Mouse (Mus musculus) gastrocnemius, postnatal 14 days (tissue): ENCODE results near the gene Edn1. TPM values are rescaled to one million over a fixed set of nuclear protein-coding genes. Genes with fewer than 3 reads are reported as not detected.

Experiments used
- DNase-seq: peaks from one replicate; pipeline ENCODE4 v3.0.0; 2021; ENCODE audit warnings: mixed read lengths
- intact Hi-C: fragments of 180-260 bp; cut with DNase I; formaldehyde crosslinking; loops from one replicate; pipeline ENCODE4 v1.15.1; 2025; ENCODE audit warnings: low total_unique reads
- total RNA-seq, 2 experiments: library from RNA; stranded (reverse); gene quantifications; 2 replicates each; pipeline ENCODE4 v1.2.3; 2021

Edn1 gene
- total RNA-seq, 2 experiments from 2014 or later = 1.2 to 1.6 TPM

DNA sequence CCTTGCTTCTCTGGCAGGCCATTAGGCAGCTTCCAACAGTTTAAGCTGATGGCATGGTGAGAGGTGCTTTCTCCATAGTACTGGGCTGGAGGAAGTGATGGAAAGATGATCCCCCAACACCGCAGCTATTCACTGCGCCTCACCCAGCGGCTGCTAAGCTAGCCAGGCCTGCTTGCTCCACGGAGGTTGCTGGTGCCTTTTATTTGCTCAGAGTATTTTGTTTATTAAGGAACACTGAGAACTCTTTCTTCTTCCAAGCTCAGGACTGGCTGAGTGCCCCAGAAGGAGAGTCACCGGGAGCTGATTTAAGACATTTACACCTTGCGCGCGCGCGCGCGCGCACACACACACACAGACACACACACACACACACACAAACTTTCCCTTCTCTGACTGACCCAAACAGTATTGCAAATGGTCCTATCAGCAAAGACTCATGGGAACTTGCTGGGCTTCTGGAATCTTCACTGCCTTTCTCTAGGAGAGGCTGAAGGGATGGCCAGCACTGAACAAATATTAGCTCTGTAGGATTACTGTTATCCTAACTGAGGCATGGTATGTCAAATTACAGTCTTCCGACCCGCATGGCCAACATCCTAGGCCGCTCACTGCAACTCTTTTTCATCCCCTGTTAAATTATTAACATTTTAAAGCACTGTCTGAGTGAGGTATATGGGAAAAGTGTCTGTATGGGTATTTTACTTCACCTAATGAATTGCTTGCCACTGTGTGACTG lies 7.3 kb downstream of the Edn1 start:
- DNase-seq = no peak
- intact Hi-C loops = no loop called here

DNA sequence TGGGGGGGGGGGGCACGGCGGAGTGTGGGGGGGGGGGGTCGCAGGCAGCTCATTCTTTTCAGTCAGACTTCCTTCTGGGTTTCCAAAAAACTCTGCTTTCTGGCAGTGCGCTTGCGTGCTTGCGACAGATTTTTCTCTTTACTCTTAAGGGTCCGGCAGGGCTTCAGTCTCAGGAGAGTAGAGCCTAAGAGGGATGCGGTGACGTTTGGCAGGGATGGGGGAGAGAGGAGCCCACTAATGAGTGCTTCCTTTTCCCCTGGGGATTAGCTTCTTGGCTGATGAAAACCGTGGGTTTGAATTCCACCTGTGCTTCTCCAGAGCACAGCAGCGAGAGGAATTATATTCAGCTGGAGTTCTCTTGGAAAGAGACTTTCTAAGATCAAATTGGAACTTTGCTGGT lies 8.5 kb downstream of the Edn1 start:
- intact Hi-C loops = no loop called here
- no peak for DNase-seq

DNA sequence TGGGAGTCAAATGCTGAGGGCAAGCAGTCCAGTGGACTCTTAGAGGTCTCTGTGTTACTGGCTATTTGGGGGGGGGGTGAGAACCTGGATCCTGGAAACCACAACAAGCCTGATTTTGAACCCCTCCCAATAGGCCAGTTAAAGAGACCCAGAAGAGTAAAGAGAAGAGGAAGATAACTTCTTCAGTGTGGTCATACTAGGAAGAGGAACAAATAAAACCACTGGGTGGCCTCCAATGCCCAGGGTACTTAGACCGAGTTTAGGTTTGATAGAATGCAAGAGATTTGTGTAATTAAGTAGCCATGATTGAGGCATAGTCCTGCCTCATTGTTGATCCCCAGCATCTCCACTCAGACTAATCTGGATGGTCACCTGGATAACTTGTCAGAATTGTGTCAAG lies 14.4 kb downstream of the Edn1 start:
- intact Hi-C loops = no loop called here
- no peak for DNase-seq

DNA sequence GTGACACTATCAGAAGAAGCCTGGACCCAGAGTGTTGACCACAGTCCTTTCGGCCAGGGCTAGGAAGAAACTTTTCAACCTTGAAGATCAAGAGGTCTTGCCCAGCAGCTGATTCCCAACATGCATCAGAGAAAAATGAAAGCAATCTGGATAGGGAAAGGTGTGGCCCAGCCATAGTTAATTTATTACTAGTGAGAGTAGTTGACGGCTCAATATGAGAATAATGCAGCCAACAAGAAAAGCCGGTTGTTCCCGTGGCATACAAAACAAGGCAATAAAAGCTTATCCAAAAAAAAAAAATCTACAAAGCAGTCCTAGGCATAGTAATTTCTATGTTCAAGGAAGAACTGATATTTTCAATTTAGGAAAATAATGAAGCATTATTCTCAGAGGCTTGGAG lies 16.5 kb downstream of the Edn1 start:
- intact Hi-C loops = no loop called here
- DNase-seq = no peak

DNA sequence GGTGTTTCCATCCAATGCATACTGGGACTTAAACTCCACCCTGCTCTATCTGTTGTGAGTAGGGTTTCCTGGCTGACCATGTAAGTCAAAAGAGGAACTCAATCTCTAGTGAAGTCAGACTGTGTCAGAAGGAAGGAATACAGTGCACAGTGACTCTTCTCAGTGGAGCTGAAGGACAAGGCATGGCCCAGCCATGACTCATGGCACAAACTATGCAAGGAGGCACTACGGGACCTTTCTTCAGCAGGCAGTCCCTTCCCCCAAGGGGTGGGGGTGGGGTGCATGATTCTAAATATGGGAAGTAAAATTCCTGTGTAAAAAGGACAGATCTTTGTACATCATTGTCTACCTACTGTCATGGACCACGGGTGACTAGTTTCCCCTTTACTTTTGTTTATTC lies 27.3 kb downstream of the Edn1 start:
- intact Hi-C loops = no loop called here
- no peak for DNase-seq

DNA sequence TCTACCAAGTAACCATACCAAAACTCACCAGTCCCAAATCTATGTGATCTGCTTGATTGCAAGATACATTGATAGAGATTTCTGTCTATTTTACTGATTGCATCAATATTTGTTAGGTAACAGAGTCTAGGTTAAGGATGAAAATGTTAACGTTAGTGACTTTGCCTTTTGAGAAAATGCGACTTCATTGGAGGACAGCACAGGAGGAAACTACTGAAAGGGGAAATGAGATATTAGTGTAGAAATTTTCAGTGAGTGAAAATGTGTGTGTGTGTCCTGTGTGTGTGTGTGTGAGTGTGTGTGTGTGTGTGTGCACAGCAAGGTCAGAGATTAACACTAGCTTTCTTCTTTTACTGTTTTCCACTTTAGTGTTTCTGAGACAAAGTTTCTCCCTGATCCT lies 29.8 kb downstream of the Edn1 start:
- DNase-seq = no peak
- intact Hi-C loops = no loop called here

DNA sequence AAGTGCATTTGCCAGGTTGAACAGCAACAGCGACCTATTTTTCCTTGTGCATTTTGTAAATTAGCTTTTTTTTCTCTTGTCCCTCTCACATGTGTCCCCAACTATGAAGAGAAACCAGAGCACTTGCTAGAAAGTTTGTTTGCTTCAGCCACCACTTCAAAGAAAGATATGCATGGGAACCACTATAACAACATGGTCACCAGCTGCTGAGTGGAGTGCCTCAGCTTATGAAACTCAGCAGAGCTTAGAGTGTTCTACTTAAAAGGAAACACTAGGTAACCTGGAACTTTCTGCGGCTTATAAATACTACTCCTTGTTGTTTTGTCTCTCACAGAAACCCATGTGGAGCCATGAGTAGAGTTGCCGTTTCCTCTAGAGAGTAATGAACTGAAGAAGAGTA lies 33.7 kb downstream of the Edn1 start:
- DNase-seq = no peak
- intact Hi-C loops = no loop called here

DNA sequence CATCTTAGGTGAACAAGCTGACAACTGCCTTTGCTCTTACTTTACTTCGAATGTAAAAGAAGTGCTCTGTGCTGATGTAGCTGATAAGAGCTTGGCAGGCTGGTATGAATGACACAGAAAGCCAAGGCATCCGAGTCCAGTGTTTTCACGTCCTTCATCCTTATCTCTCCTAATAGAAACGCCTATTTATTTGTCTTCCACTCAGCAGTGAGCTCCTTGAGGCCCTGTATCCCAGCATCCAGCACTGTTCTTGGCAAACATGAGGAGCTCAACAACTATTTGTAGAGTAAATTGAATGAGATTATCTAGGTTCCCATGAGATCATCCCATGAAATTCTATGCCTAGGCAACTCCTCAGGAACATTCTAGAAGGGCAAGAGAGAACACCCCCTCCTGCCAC lies 35.1 kb downstream of the Edn1 start:
- DNase-seq = no peak
- intact Hi-C loops = no loop called here

DNA sequence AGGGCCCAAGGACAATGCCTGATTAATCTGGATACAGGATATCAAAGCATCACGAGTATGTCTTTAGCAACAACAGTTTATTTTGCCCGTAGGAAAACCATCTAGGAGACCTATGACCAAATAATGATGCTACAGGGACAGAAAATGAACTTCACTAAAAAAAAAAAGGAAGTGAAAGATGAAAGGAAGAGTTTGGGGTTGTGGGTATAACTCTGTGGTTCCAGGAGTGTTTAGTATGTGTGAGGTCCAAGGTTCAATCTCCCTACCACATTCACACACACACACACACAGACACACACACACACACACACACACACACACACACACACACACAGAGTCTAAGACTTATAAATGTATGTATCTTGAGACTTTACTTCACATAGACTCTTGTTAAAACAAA lies 35.8 kb downstream of the Edn1 start:
- no peak for DNase-seq
- intact Hi-C loops = no loop called here

DNA sequence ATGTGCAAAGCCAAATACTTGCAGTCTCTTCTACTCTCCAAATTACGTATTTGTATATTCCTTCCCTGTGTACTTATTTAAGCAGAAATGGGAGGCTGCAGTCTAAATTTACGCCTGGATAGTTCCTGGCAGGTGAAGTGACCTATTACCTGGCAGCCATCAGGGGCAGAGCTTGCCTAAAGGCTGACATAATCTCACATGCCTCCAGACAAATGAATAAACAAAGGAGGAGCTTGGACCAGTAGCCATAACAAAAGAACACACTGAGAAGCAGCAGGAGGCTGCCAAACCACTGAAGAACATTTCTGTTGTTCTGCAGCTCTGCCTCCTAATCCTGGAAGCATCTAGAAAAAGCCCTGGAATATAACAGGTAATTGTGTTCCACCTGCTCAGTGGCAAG lies 38.2 kb downstream of the Edn1 start:
- DNase-seq = no peak
- intact Hi-C loops = no loop called here

DNA sequence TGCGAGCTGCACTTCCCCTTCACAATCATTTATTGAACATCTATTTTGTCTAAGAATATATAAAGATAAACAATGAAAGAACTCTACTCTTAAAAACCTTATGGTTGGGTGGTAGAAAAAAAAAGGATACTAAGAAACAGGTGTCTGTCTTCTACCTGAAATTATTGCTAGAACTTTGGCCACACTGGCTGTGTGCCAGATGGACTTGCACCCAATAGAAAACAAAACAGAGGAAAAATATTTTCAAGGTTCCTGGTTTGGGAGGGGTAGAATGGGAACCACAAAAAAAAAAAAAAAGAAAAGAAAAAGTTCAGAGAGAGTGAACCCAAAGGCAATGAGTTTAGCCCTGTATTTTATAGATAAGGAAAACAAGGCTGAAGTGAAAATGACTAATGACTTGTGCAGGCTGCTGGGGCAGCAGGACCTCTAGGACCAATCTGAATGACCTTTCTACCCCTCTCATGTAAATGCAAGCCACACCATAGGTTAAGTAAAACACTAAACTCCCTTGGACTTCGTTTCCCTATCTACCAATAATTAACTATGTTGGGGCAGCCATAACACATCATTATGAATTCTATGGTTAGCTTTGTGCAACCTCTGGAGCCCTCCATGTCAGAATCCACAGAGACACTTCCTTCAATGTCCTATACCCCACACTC lies 40.7 kb downstream of the Edn1 start:
- no peak for DNase-seq
- intact Hi-C loops = no loop called here

DNA sequence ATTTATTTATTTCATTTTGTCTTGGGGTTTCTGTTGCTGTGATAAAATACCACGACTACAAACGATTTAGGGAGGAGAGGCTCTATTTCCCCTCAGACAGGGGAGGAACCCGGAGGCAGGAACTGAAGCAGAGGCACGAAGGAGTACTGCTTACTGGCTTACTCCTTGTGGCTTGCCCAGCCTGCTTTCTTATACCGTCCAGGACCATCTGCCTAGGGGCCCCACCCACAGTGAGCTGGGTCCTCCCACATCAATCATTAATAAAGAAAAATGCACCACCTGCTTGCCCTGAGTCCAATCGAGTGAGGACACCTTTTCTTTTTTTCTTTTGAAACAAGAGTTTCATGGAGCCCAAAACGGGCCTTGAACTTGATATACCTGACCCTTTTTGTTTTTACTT lies 44.2 kb downstream of the Edn1 start:
- DNase-seq = no peak
- intact Hi-C loops = no loop called here

DNA sequence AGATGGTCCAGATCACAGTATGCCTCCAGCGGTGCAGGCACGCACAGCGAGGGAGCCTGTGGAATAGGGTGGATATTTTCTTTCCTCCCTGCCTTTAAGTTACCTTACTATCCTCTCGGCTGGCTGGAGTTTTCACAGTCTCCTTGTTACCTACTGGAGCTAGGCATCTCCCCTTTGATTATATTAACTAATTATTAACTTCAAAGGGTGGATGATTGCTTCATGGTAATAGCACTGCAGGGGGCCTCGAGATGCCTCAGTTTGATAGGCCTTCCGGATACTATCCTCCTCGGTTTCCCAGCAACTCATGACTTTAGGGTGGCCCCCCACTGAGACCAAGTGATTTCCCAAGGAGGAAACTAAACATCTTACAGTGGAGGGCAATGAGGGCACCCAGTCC lies 45.1 kb downstream of the Edn1 start:
- intact Hi-C loops = no loop called here
- no peak for DNase-seq

DNA sequence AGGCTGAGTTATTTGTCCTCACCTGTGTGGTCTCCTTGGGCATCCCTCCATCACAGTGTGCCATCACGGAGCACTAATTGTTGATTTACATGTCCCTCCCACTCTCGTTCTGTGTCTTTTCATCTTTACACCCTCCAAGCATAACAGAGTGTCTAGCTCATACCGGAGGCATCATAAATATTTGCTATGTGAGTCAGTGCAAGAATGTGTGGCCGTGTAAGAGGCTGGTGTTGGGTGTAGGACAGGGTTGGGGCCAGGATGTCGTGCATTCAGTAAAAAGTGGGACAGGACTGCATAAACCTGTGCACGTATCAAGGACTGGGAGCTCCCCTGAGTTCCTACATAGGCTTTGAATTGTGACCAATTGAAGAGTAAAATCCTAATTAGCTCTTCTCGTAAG lies 50.4 kb downstream of the Edn1 start:
- intact Hi-C loops = no loop called here

More for the DNA sequence above, 50.4 kb downstream of the Edn1 start:
- no peak for DNase-seq

Other genes starting within 250 kb of the Edn1 start
- 10 to 100 TPM; 12.1 to 16.2 TPM for gene Hivep1, start 249.5 kb upstream of the Edn1 start, total RNA-seq